Mouse (Mus musculus) liver, embryonic 14.5 days (tissue): ENCODE measurements at regions not wholly inside any gene's neighbourhood (a gene's known extent, or its start where the extent isn't known, plus 50 kb on each side); places are given as distances from the start of the nearest gene placed in this dataset.

ENCODE experiments used
- ATAC-seq: fragments of 200-750 bp; cut with Nextera tagmentation; 2 replicates; pipeline ENCODE4 v1.8.0; 2017; ENCODE audit warnings: moderate number of reproducible peaks, mild to moderate bottlenecking, moderate library complexity; ENCODE audit not compliant: insufficient read depth
- DNase-seq, 3 experiments: peaks; one replicate each; pipeline ENCODE4 v3.0.0-alpha.2; 2012 to 2013; ENCODE audit warnings: low read depth in 3 of 3, low spot score in 3 of 3
- H3K27ac ChIP-seq: fragments of 300-500 bp; sonication (generic); 2 replicates; pipeline ENCODE4 v1.5.1; 2014; ENCODE audit warnings: moderate library complexity, mild to moderate bottlenecking, control low read depth, inconsistent platforms
- H3K27me3 ChIP-seq: fragments of 300-500 bp; sonication (generic); 2 replicates; pipeline ENCODE4 v1.6.1; 2014; ENCODE audit warnings: mild to moderate bottlenecking, low read length, moderate library complexity; ENCODE audit not compliant: control insufficient read depth, insufficient read depth
- H3K36me3 ChIP-seq: fragments of 300-500 bp; sonication (generic); replicated peaks from 2 replicates; pipeline ENCODE4 v1.6.1; 2014; ENCODE audit warnings: low read depth; ENCODE audit not compliant: control insufficient read depth, insufficient read depth
- H3K4me1 ChIP-seq, 2 experiments: fragments of 200-500 bp in 1 of 2; fragments of 300-500 bp in 1 of 2; sonication (generic) in 1 of 2; replicated peaks; 2 replicates each; pipeline ENCODE4 v1.6.1; 2012 to 2014; ENCODE audit warnings: antibody characterized with exemption in 1 of 2, inconsistent platforms in 1 of 2, low read length in 1 of 2; ENCODE audit not compliant: control insufficient read depth in 2 of 2, insufficient read depth in 2 of 2
- H3K4me2 ChIP-seq: fragments of 300-500 bp; sonication (generic); 2 replicates; pipeline ENCODE4 v1.6.1; 2014; ENCODE audit warnings: low read depth, mild to moderate bottlenecking, control low read depth, moderate library complexity
- H3K4me3 ChIP-seq, 2 experiments: fragments of 200-500 bp in 1 of 2; fragments of 300-500 bp in 1 of 2; sonication (generic) in 1 of 2; 2 replicates each; pipeline ENCODE4 v1.5.1; 2012 to 2014; ENCODE audit warnings: low read depth in 2 of 2, low read length in 2 of 2, mild to moderate bottlenecking in 2 of 2, control low read depth in 1 of 2, inconsistent platforms in 1 of 2, moderate library complexity in 1 of 2; ENCODE audit not compliant: insufficient read depth in 1 of 2
- H3K9ac ChIP-seq: fragments of 300-500 bp; sonication (generic); replicated peaks from 2 replicates; pipeline ENCODE4 v1.6.1; 2014; ENCODE audit warnings: mild to moderate bottlenecking, control low read depth, moderate library complexity
- H3K9me3 ChIP-seq: fragments of 300-500 bp; sonication (generic); 2 replicates; pipeline ENCODE4 v1.6.1; 2016; ENCODE audit warnings: low read length, mixed read lengths; ENCODE audit not compliant: control insufficient read depth
- CTCF ChIP-seq: IDR thresholded peaks from 2 replicates; pipeline ENCODE4 v1.5.1; 2016; ENCODE audit warnings: antibody characterized with exemption, low read depth, control low read depth
- EP300 ChIP-seq: IDR thresholded peaks from 2 replicates; pipeline ENCODE4 v1.6.1; 2016; ENCODE audit warnings: antibody characterized with exemption, low read depth
- WGBS: fragments of 180-500 bp; shearing (Covaris S2); extraction: QIAGEN DNeasy Blood & Tissue Kit; methylation state at CpG from one replicate; pipeline ENCODE4 v1.1.7; 2014; ENCODE audit not compliant: insufficient replicate concordance; 5-methylcytosine and 5-hydroxymethylcytosine counted together

DNA sequence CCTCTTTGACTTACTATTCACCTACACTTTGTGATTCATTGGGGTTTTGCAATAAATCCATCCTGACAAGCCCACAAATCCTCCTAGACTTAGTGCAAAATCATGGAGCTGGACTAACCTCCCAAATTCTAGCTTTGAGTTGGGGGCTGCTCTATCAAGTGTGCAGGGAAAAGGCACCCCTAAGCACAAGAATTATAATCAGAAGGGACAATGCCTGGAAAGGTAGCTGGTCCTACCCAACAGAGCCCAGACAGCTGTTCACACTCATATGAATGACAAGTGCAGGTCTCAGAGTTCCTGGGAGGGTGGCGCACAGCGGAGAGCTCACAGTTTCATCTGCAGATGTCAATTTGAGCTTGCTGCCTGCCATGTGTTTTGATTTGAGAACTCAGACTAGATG, 572.2 kb upstream of the Dmac1 start:
- no peak overlapping the region for H3K9ac ChIP-seq
- H3K27ac ChIP-seq: no peak overlapping the region
- TF ChIP-seq CTCF: no peak
- no peak for TF ChIP-seq EP300
- 89% methylated on average over 2 of the region's 2 CpGs for WGBS
- no peaks in the 10 kb centered on the region for H3K9me3 ChIP-seq
- no peaks in the 10 kb centered on the region for H3K4me1 ChIP-seq
- no peak overlapping the region for H3K4me2 ChIP-seq
- H3K36me3 ChIP-seq: no peaks in the 10 kb centered on the region
- DNase-seq: no peak
- no peaks in the 10 kb centered on the region for H3K27me3 ChIP-seq
- H3K4me3 ChIP-seq: no peak overlapping the region
- no peak for ATAC-seq

- 61% methylated on average over 6 of the region's 6 CpGs for WGBS
- no peak for TF ChIP-seq CTCF
- no peak for TF ChIP-seq EP300
Observed at GRCm38 (mm10) chr4:75847675-75848385, 569.7 kb upstream of the Dmac1 start.

GRCm38 (mm10) chr4:75845021-75845420, 566.9 kb upstream of the Dmac1 start:
- no peak for TF ChIP-seq CTCF
- TF ChIP-seq EP300: no peak
- Histone ChIP-seq H3K36me3 (no peaks in the 10 kb centered on the region), H3K4me3 (no peak overlapping the region), H3K4me2 (no peak overlapping the region), H3K27ac (no peak overlapping the region), H3K4me1 (no peaks in the 10 kb centered on the region), H3K9me3 (no peaks in the 10 kb centered on the region), H3K27me3 (no peaks in the 10 kb centered on the region), H3K9ac (no peak overlapping the region)
- WGBS: 32% methylated on average over 3 of the region's 3 CpGs
- no peak for ATAC-seq
- DNase-seq: no peak

More at GRCm38 (mm10) chr4:75847675-75848385, 569.7 kb upstream of the Dmac1 start:
- Histone ChIP-seq H3K27ac (no peak overlapping the region), H3K4me3 (no peak overlapping the region), H3K9ac (no peak overlapping the region), H3K36me3 (no peaks in the 10 kb centered on the region), H3K27me3 (no peaks in the 10 kb centered on the region), H3K4me1 (no peaks in the 10 kb centered on the region), H3K9me3 (no peaks in the 10 kb centered on the region), H3K4me2 (no peak overlapping the region)
- ATAC-seq (no peak), DNase-seq (no peak)

GRCm38 (mm10) chr4:75838619-75839018, 560.5 kb upstream of the Dmac1 start:
- H3K27ac ChIP-seq: no peak overlapping the region
- WGBS: 54% methylated on average over 4 of the region's 4 CpGs
- no peak for DNase-seq
- no peaks in the 10 kb centered on the region for H3K4me1 ChIP-seq
- ATAC-seq: no peak
- no peaks in the 10 kb centered on the region for H3K36me3 ChIP-seq
- TF ChIP-seq CTCF (no peak), EP300 (no peak)
- no peak overlapping the region for H3K9ac ChIP-seq
- no peaks in the 10 kb centered on the region for H3K27me3 ChIP-seq
- no peak overlapping the region for H3K4me3 ChIP-seq
- H3K9me3 ChIP-seq: no peaks in the 10 kb centered on the region
- no peak overlapping the region for H3K4me2 ChIP-seq

- Histone ChIP-seq H3K36me3 (no peaks in the 10 kb centered on the region), H3K27me3 (no peaks in the 10 kb centered on the region), H3K4me1 (no peaks in the 10 kb centered on the region), H3K4me2 (no peak overlapping the region), H3K27ac (no peak overlapping the region), H3K4me3 (no peak overlapping the region), H3K9ac (no peak overlapping the region), H3K9me3 (no peaks in the 10 kb centered on the region)
- no peak for ATAC-seq
- WGBS: 51% methylated on average over 3 of the region's 3 CpGs
- no peak for DNase-seq
- TF ChIP-seq EP300 (no peak), CTCF (no peak)
Observed at GRCm38 (mm10) chr4:75827082-75827711, 549.1 kb upstream of the Dmac1 start.
